ENCODE assay signal across 20 mouse cellular contexts in the genomic region with DNA sequence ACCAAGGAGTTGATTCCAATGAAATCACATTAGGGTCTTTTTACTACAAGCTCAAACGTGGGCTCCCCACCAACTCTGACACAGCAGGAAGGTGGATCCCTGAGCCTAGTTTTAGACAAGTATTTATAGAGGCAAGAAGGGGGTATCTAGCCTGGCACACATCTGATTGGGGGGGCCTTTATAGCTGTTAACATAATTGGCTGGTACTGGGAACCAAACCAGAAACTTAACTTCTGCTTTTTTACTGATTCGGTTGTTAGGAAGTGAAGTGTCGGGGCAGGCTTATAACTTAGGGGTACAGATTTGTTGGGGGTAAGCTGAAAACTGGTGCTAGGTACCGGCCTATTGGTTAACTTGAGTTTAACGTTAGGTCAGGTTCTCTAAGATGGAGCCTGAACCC. TPM values are rescaled to one million over a fixed set of nuclear protein-coding genes. Genes with fewer than 3 reads are reported as not detected.
"Had no signal": no experiment of that assay in that cellular context is flagged by ENCODE, and none has a peak within 500 bp of the region (broad histone marks: within the 10 kb centered on the region; RNA-seq: fewer than 3 reads in every experiment).

No protein-coding gene starts in this region.

- ATAC-seq: liver, postnatal 0 days; lung, postnatal 0 days; midbrain, embryonic 13.5 days; midbrain, embryonic 15.5 days had no signal

- H3K4me3 ChIP-seq: lung, embryonic 15.5 days; megakaryocyte, embryonic 14.5 days; midbrain, embryonic 13.5 days; midbrain, embryonic 15.5 days; neural tube, embryonic 12.5 days; stomach, embryonic 15.5 days had no signal

- H3K9ac ChIP-seq: liver, postnatal 0 days; lung, embryonic 15.5 days; midbrain, embryonic 13.5 days; midbrain, embryonic 15.5 days; neural tube, embryonic 12.5 days; stomach, embryonic 15.5 days had no signal

- H3K27ac ChIP-seq: lung, embryonic 15.5 days; macrophage; midbrain, embryonic 13.5 days; midbrain, embryonic 15.5 days; neural tube, embryonic 12.5 days; stomach, embryonic 15.5 days; stomach, postnatal 0 days had no signal

- H3K27me3 ChIP-seq: midbrain, embryonic 15.5 days; neural tube, embryonic 12.5 days; stomach, embryonic 15.5 days had no signal

- H3K4me1 ChIP-seq: lung, embryonic 15.5 days; midbrain, embryonic 13.5 days; midbrain, embryonic 15.5 days; neural tube, embryonic 12.5 days; stomach, embryonic 15.5 days had no signal

- H3K36me3 ChIP-seq: lung, embryonic 15.5 days; midbrain, embryonic 13.5 days; midbrain, embryonic 15.5 days; neural tube, embryonic 12.5 days; stomach, embryonic 15.5 days had no signal

- H3K9me3 ChIP-seq: lung, embryonic 15.5 days; midbrain, embryonic 13.5 days; midbrain, embryonic 15.5 days; neural tube, embryonic 12.5 days; stomach, embryonic 15.5 days had no signal

- DNase-seq: liver, postnatal 0 days; lung, adult 2 months; lung, postnatal 14 days; lung, postnatal 36 days; right cerebral cortex, postnatal 14 days; thymus, adult 2 months; thymus, postnatal 25 days; thymus, postnatal 4 days had no signal

RNA-seq across cellular contexts. Expression of a gene that starts 8.0 kb away (rescaled TPM):
- total RNA-seq: midbrain, postnatal 0 days; monocyte, adult 5-6 weeks; neutrophil, adult 5-6 weeks had no signal
- polyA plus RNA-seq: macrophage had no signal
